Mouse (Mus musculus) lung, embryonic 16.5 days (tissue): ENCODE results near the gene Ptchd4. TPM values are rescaled to one million over a fixed set of nuclear protein-coding genes. Genes with fewer than 3 reads are reported as not detected.

Experiments
- ATAC-seq: fragments of 200-750 bp; cut with Nextera tagmentation; 2 replicates; pipeline ENCODE4 v1.8.0; 2017; ENCODE audit warnings: low read depth, mild to moderate bottlenecking, moderate library complexity
- H3K27ac ChIP-seq: fragments of 300-500 bp; sonication (generic); 2 replicates; pipeline ENCODE4 v1.5.1; 2014; ENCODE audit warnings: mild to moderate bottlenecking, control low read depth, low read length
- H3K27me3 ChIP-seq: fragments of 300-500 bp; sonication (generic); 2 replicates; pipeline ENCODE4 v1.6.1; 2014; ENCODE audit warnings: low read depth, low read length, mixed read lengths; ENCODE audit not compliant: control insufficient read depth, insufficient read depth
- H3K36me3 ChIP-seq: fragments of 300-500 bp; sonication (generic); 2 replicates; pipeline ENCODE4 v1.6.1; 2014; ENCODE audit warnings: low read length; ENCODE audit not compliant: control insufficient read depth, insufficient read depth
- H3K4me1 ChIP-seq: fragments of 300-500 bp; sonication (generic); replicated peaks from 2 replicates; pipeline ENCODE4 v1.6.1; 2014; ENCODE audit warnings: low read length, mixed read lengths; ENCODE audit not compliant: control insufficient read depth, insufficient read depth
- H3K4me2 ChIP-seq: fragments of 300-500 bp; sonication (generic); 2 replicates; pipeline ENCODE4 v1.6.1; 2014; ENCODE audit warnings: low read depth, low read length, control low read depth
- H3K4me3 ChIP-seq: fragments of 300-500 bp; sonication (generic); 2 replicates; pipeline ENCODE4 v1.5.1; 2014; ENCODE audit warnings: mild to moderate bottlenecking, low read length, control low read depth
- H3K9ac ChIP-seq: fragments of 300-500 bp; sonication (generic); 2 replicates; pipeline ENCODE4 v1.6.1; 2014; ENCODE audit warnings: low read length, control low read depth
- H3K9me3 ChIP-seq: fragments of 300-500 bp; sonication (generic); 2 replicates; pipeline ENCODE4 v1.6.1; 2016; ENCODE audit warnings: low read length; ENCODE audit not compliant: control insufficient read depth
- WGBS: fragments of 180-500 bp; shearing (Covaris S2); extraction: QIAGEN DNeasy Blood & Tissue Kit; methylation state at CpG from one replicate; pipeline ENCODE4 v1.1.7; 2014; 5-methylcytosine and 5-hydroxymethylcytosine counted together
- polyA plus RNA-seq: library from polyadenylated mRNA; unstranded; fragments of >200 nt; fragmentation: Nextera tagmentation; extraction: Ambion mirVana; gene quantifications from 2 replicates; pipeline ENCODE4 v1.2.1, GENCODE M21; 2015

Ptchd4 gene
- polyA plus RNA-seq, 1 experiment from 2014 or later: 0.24 TPM

DNA sequence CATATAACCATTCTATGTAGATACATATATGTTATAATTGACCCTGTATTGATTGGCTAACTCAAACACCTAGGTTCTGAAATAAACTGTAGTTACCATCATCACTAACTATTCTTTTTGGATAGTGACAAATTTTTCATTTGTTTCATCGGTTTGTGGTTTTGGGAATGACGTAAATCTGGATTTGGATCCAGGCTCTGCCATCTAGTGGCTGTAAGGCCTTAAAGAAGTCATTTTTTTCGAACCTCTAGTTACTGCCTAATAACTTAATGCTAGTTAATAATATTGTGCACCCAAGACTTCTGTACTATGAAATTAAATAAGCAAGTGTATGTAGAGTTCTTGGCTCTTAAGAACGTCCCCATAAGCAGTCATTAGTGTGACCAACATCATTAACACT is 11.5 kb upstream of the Ptchd4 start:
- no peak overlapping the region for H3K9ac ChIP-seq
- no peaks in the 10 kb centered on the region for H3K27me3 ChIP-seq
- 51% methylated on average over 4 of the region's 4 CpGs for WGBS

DNA sequence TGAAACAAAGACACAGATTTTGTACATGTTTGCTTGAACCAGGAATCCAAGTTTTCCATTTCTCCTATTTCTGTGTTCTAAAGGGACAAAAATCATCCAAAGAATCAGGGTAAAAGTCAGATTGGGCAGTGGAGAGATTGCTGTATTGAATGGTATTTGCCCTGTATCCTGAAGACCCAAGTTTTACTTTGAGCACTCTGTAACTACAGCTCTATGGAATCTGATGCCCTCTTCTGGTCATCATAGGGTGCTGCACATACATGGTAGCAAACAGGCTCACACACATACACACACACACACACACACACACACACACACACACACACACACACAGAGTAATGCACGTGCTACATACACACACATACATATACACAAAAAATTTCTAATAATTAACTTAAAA is 8.7 kb upstream of the Ptchd4 start:
- no peak for ATAC-seq
- H3K4me3 ChIP-seq: no peak overlapping the region
- H3K36me3 ChIP-seq: no peaks in the 10 kb centered on the region
- no peak overlapping the region for H3K4me2 ChIP-seq
- WGBS: 86% methylated on average over 1 of the region's 1 CpGs
- no peak overlapping the region for H3K27ac ChIP-seq
- H3K9me3 ChIP-seq: no peaks in the 10 kb centered on the region
- H3K4me1 ChIP-seq: no peaks in the 10 kb centered on the region
- no peaks in the 10 kb centered on the region for H3K27me3 ChIP-seq
- no peak overlapping the region for H3K9ac ChIP-seq

More for the DNA sequence above, 11.5 kb upstream of the Ptchd4 start:
- Histone ChIP-seq H3K36me3 (no peaks in the 10 kb centered on the region), H3K27ac (no peak overlapping the region), H3K9me3 (no peaks in the 10 kb centered on the region), H3K4me3 (no peak overlapping the region), H3K4me2 (no peak overlapping the region), H3K4me1 (no peaks in the 10 kb centered on the region)
- ATAC-seq: no peak

DNA sequence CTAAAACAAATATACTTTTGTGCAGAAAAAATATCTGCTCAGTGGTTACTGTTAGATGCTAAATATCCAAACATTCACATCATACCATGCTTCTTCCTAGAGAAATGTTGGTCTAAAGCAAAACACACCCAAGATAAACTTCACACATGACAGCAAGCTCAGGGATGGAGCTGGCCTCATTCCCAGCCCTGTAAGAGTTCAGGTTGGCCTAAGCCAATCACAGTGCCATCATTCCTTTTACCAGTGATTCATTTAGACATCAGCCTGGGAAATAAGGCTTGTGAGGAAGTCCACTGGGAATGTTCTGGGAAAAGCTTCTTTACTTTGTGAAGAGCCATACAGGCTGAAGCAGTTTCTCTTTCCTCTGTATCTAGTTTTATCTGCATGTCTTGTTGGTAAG is 5.6 kb upstream of the Ptchd4 start:
- no peaks in the 10 kb centered on the region for H3K36me3 ChIP-seq
- no peak overlapping the region for H3K27ac ChIP-seq
- H3K9ac ChIP-seq: no peak overlapping the region
- H3K27me3 ChIP-seq: no peaks in the 10 kb centered on the region
- no peaks in the 10 kb centered on the region for H3K9me3 ChIP-seq
- ATAC-seq: no peak
- no peak overlapping the region for H3K4me3 ChIP-seq
- H3K4me2 ChIP-seq: no peak overlapping the region
- no peaks in the 10 kb centered on the region for H3K4me1 ChIP-seq

DNA sequence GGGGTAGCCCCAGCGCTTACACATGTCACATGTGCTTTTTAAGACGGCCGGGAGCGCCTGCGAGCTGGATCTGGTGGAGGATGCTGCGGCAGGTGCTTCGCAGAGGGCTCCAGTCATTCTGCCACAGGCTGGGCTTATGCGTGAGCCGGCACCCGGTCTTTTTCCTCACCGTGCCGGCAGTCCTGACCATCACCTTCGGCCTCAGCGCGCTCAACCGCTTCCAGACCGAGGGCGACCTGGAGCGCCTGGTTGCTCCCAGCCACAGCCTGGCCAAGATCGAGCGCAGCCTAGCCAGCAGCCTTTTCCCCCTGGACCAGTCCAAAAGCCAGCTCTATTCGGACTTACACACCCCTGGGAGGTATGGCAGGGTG is 850 bp downstream of the Ptchd4 start:
- Histone ChIP-seq H3K27ac (no peak overlapping the region), H3K4me2 (peak overlapping the region; percentile 96), H3K4me1 (peaks cover 6% of the 10 kb centered on the region; the same call in 1 of the 2 replicates), H3K36me3 (no peaks in the 10 kb centered on the region), H3K9me3 (no peaks in the 10 kb centered on the region), H3K4me3 (peak overlapping the region; percentile 57), H3K27me3 (peaks cover 11% of the 10 kb centered on the region), H3K9ac (peak overlapping the region; percentile 39; the same call in 1 of the 2 replicates)
- 2% methylated on average over 22 of the region's 22 CpGs for WGBS
- peak; percentile 34; the same call in 1 of the 2 replicates for ATAC-seq

DNA sequence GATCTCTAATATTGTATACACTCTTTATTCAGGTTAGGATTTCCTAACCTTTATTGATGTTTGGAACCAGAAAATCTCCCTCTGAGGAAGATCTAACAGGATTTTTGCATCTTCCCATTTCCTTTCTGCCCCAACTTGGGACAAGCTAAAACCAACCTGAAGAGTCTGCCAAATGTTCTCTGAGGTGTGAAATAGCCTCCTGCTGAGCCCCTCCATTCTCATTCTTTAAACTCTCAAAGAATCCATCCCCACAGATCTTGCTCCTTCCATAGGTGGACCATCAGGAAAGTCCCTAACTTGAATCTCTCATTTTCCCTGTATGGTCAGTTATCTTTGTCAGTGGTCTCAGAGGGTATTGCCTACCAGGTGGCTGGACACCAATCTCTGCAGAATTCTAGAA is 20.0 kb downstream of the Ptchd4 start:
- no peaks in the 10 kb centered on the region for H3K9me3 ChIP-seq
- no peaks in the 10 kb centered on the region for H3K4me1 ChIP-seq
- no peak overlapping the region for H3K9ac ChIP-seq
- H3K27me3 ChIP-seq: no peaks in the 10 kb centered on the region
- H3K4me2 ChIP-seq: no peak overlapping the region
- no peak overlapping the region for H3K4me3 ChIP-seq
- H3K27ac ChIP-seq: no peak overlapping the region
- no peak for ATAC-seq
- no peaks in the 10 kb centered on the region for H3K36me3 ChIP-seq

DNA sequence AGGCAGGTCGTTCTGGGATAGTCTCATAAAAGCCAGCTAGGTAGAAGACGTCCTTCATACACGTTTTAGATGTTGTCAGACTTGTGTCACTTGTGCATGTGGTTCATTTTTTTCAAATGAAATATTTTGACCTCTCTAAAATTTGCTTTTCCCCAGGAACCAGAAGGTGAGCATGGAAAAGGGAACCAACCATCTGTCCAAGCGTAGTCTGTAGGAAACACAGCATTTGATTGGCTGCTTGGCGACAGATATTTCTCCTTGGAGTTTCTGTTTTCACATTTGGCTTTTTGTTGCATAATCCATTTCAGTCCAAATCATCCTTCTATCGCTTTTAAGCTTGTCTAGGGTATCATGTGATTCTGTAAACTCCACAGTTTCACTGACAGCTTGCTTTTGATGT is 20.8 kb downstream of the Ptchd4 start:
- Histone ChIP-seq H3K9me3 (no peaks in the 10 kb centered on the region), H3K27me3 (no peaks in the 10 kb centered on the region), H3K27ac (no peak overlapping the region), H3K36me3 (no peaks in the 10 kb centered on the region), H3K4me1 (no peaks in the 10 kb centered on the region), H3K4me2 (no peak overlapping the region), H3K9ac (no peak overlapping the region), H3K4me3 (no peak overlapping the region)
- 71% methylated on average over 6 of the region's 6 CpGs for WGBS
- ATAC-seq: no peak

DNA sequence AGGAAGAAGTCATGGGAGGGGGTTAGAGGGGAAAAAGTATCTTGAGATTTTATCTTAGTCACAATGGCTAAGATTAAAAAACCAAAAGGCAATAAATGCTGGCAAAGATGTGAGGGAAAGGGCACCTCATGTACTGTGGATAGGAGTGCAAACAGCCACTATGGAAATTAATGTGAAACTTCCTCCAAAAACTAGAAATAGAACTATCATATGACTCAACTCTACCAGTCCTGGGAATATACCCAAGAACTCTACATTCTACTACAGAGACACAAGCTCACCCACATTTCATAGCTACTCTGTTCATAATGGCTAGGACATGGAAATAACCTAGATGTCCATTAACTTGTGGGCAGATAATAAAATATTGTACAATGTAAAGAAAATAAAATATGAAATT is 30.3 kb downstream of the Ptchd4 start:
- H3K4me1 ChIP-seq: no peaks in the 10 kb centered on the region
- no peaks in the 10 kb centered on the region for H3K9me3 ChIP-seq
- no peaks in the 10 kb centered on the region for H3K27me3 ChIP-seq
- H3K4me2 ChIP-seq: no peak overlapping the region
- ATAC-seq: no peak
- H3K9ac ChIP-seq: no peak overlapping the region
- H3K36me3 ChIP-seq: no peaks in the 10 kb centered on the region
- H3K27ac ChIP-seq: no peak overlapping the region
- no peak overlapping the region for H3K4me3 ChIP-seq

DNA sequence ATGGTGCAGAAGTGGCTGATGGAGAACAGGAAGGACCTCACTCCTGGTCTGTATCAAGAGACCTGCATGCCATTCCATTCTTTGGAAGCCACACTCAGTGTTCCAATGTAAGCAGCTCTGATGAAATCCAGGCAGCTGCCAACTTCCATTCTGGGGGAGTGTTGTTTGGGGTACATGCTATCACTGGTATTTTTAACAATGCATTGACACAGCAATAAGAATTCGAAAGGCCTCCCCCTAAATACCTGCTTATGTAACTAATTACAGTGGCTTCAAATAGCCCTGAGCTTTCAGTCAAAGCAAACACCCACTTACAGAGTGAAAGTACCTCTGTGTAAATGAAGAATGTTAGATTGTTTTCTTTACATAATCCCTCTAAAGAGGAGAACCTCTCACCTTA is 42.7 kb downstream of the Ptchd4 start:
- no peak overlapping the region for H3K4me3 ChIP-seq
- ATAC-seq: no peak
- H3K27me3 ChIP-seq: no peaks in the 10 kb centered on the region
- no peaks in the 10 kb centered on the region for H3K4me1 ChIP-seq
- H3K9ac ChIP-seq: no peak overlapping the region
- H3K36me3 ChIP-seq: no peaks in the 10 kb centered on the region
- 36% methylated on average over 1 of the region's 1 CpGs for WGBS
- H3K27ac ChIP-seq: no peak overlapping the region
- no peaks in the 10 kb centered on the region for H3K9me3 ChIP-seq
- no peak overlapping the region for H3K4me2 ChIP-seq

DNA sequence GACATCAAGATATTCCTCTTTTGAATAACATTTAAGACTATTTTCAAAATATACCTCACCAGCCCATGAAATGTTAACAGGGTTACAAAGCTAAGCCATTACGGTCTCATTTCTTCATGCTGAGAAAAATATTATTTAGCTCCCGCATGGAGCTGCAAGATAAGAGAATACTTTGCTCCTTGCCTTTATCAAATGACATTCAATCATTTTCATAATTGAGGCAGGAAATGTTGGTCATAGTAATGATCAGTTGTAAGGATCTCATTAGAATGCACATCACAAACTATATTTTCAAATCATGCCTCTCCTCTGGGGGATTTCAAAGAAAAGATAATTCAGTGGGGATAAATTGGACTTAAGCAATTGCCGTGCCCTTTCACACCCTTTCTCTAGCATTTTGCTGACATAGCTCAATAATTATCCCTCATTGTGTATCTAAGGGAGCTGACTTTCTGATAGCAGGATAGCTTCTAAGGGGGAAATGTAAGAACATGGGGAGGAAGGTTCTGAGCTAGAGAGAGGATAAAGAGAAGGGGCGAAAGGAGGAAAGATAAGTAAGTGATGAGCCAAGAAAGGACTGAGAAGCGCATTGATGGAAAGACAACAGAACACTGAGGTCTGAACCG is 47.5 kb downstream of the Ptchd4 start:
- H3K9me3 ChIP-seq: no peaks in the 10 kb centered on the region
- no peak for ATAC-seq
- H3K36me3 ChIP-seq: no peaks in the 10 kb centered on the region
- no peak overlapping the region for H3K4me2 ChIP-seq
- H3K4me3 ChIP-seq: no peak overlapping the region
- no peak overlapping the region for H3K27ac ChIP-seq
- H3K4me1 ChIP-seq: no peaks in the 10 kb centered on the region
- no peaks in the 10 kb centered on the region for H3K27me3 ChIP-seq
- no peak overlapping the region for H3K9ac ChIP-seq
- 74% methylated on average over 6 of the region's 6 CpGs for WGBS

DNA sequence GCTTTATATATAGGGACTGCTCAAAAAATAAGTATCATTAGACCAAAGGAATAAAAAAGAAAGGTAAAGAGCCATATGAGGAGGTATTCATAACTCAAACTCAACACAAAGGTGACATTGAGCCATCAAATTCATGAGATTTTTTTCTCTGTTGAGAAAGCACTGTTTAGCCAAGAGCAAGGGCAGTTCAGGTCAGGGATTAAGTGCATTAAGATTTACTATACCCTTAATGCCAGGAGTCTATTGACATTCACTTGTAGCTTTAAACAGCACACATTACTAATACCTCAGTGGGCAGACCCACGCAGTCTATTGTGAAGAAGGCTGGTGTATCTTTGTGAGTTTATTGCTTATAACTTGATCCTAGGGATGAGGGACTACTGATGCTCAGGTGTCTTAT is 49.0 kb downstream of the Ptchd4 start:
- Histone ChIP-seq H3K4me2 (no peak overlapping the region), H3K9ac (no peak overlapping the region), H3K36me3 (no peaks in the 10 kb centered on the region), H3K4me1 (no peaks in the 10 kb centered on the region), H3K27me3 (no peaks in the 10 kb centered on the region), H3K9me3 (no peaks in the 10 kb centered on the region), H3K4me3 (no peak overlapping the region), H3K27ac (no peak overlapping the region)
- no peak for ATAC-seq
- 46% methylated on average over 1 of the region's 1 CpGs for WGBS
